Mouse (Mus musculus): ENCODE results near the gene Ttll2.
"Not testable (repeated sequence)": the region's sequence is repeated elsewhere in the genome, so short reads cannot be mapped to it uniquely, and the experiment has no call there.

Gene Ttll2

GRCm38 (mm10) chr17:7352596-7352995, at the start of gene Ttll2:
Gene Ttll2, minus strand, starts transcription at chr17:7352696.
- not testable (repeated sequence) for DNase-seq (ENCODE audit: low spot score in 2 of 2)

- DNase-seq (ENCODE audit: low spot score in 2 of 2): not testable (repeated sequence)
These were observed 47.3 kb upstream of the Ttll2 start for GRCm38 (mm10) chr17:7399770-7400169.

GRCm38 (mm10) chr17:7398198-7398847, 45.8 kb upstream of the Ttll2 start:
- DNase-seq (ENCODE audit: low spot score in 2 of 2): not testable (repeated sequence)

GRCm38 (mm10) chr17:7397079-7397478, 44.6 kb upstream of the Ttll2 start:
- DNase-seq (ENCODE audit: low spot score in 2 of 2): not testable (repeated sequence)

- DNase-seq (ENCODE audit: low spot score in 2 of 2): not testable (repeated sequence)
These were observed 43.8 kb upstream of the Ttll2 start for GRCm38 (mm10) chr17:7396288-7396687.

- DNase-seq (ENCODE audit: low spot score in 2 of 2): not testable (repeated sequence)
These were observed 43.2 kb upstream of the Ttll2 start for GRCm38 (mm10) chr17:7395671-7396070.

GRCm38 (mm10) chr17:7395116-7395515, 42.6 kb upstream of the Ttll2 start:
- DNase-seq (ENCODE audit: low spot score in 2 of 2): not testable (repeated sequence)

- DNase-seq (ENCODE audit: low spot score in 2 of 2): not testable (repeated sequence)
These were observed 37.4 kb upstream of the Ttll2 start for GRCm38 (mm10) chr17:7389898-7390297.

- not testable (repeated sequence) for DNase-seq (ENCODE audit: low spot score in 2 of 2)
These were observed 36.5 kb upstream of the Ttll2 start for GRCm38 (mm10) chr17:7388958-7389356.

- DNase-seq (ENCODE audit: low spot score in 2 of 2): not testable (repeated sequence)
These were observed 36.0 kb upstream of the Ttll2 start for GRCm38 (mm10) chr17:7388341-7388957.

GRCm38 (mm10) chr17:7386016-7386415, 33.5 kb upstream of the Ttll2 start:
- DNase-seq (ENCODE audit: low spot score in 2 of 2): not testable (repeated sequence)

- DNase-seq (ENCODE audit: low spot score in 2 of 2): not testable (repeated sequence)
These were observed 32.9 kb upstream of the Ttll2 start, which contains the start of gene Unc93a2 for GRCm38 (mm10) chr17:7385364-7385763. Gene Unc93a2, minus strand, starts transcription at chr17:7385464.

- not testable (repeated sequence) for DNase-seq (ENCODE audit: low spot score in 2 of 2)
These were observed 31.0 kb upstream of the Ttll2 start for GRCm38 (mm10) chr17:7383167-7384143.

- not testable (repeated sequence) for DNase-seq (ENCODE audit: low spot score in 2 of 2)
These were observed 30.2 kb upstream of the Ttll2 start for GRCm38 (mm10) chr17:7382711-7383110.

GRCm38 (mm10) chr17:7377907-7378306, 25.4 kb upstream of the Ttll2 start:
- DNase-seq (ENCODE audit: low spot score in 2 of 2): not testable (repeated sequence)

- DNase-seq (ENCODE audit: low spot score in 2 of 2): not testable (repeated sequence)
These were observed 24.6 kb upstream of the Ttll2 start for GRCm38 (mm10) chr17:7376951-7377700.

GRCm38 (mm10) chr17:7371879-7372278, 19.4 kb upstream of the Ttll2 start, which contains the start of gene Gm49630:
Gene Gm49630, minus strand, starts transcription at chr17:7371979.
- DNase-seq (ENCODE audit: low spot score in 2 of 2): not testable (repeated sequence)

GRCm38 (mm10) chr17:7369401-7369800, 16.9 kb upstream of the Ttll2 start:
- not testable (repeated sequence) for DNase-seq (ENCODE audit: low spot score in 2 of 2)

GRCm38 (mm10) chr17:7366676-7367374, 14.3 kb upstream of the Ttll2 start:
- not testable (repeated sequence) for DNase-seq (ENCODE audit: low spot score in 2 of 2)

- not testable (repeated sequence) for DNase-seq (ENCODE audit: low spot score in 2 of 2)
These were observed 13.8 kb upstream of the Ttll2 start for GRCm38 (mm10) chr17:7366265-7366664.
